Mouse (Mus musculus) liver, embryonic 14.5 days (tissue): Measurements from ENCODE around the gene Podxl2.

ENCODE experiments used
- CTCF ChIP-seq: IDR thresholded peaks from 2 replicates; pipeline ENCODE4 v1.5.1; 2016; ENCODE audit warnings: antibody characterized with exemption, low read depth, control low read depth
- EP300 ChIP-seq: IDR thresholded peaks from 2 replicates; pipeline ENCODE4 v1.6.1; 2016; ENCODE audit warnings: antibody characterized with exemption, low read depth

- TF ChIP-seq CTCF (peak; percentile 37; the same call in 1 of the 2 replicates), EP300 (peak; percentile 37; the same call in 1 of the 2 replicates)
These were observed 70.7 kb downstream of the Podxl2 start for GRCm38 (mm10) chr6:88803957-88804695.
